Mouse (Mus musculus) spleen, postnatal 36 days (tissue): ENCODE results near the gene Olfr813.
"Not testable (repeated sequence)": the region's sequence is repeated elsewhere in the genome, so short reads cannot be mapped to it uniquely, and the experiment has no call there.

Experiments
- DNase-seq, 2 experiments: peaks; one replicate each; pipeline ENCODE4 v3.0.0; 2022; ENCODE audit warnings: low spot score in 2 of 2, mixed read lengths in 1 of 2

Gene Olfr813

DNA sequence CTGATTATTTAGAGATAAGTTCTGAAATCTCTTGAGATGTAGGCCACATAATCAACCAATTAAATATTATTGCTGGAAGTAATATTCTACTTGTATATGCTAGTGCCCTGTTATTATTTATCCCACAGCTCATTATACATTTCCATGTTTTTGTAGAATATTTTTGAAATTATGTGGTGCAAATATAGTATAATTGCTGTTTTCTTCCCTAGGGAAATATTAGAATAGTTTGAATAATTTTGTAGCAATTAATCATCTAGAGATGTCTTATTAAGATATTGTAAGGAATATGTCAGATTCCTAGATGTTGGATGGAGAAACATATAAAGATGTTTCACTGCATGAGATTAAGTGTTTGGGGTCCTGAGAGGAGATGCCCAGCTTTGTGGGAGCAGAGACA, at the start of gene Olfr813:
Olfr813 (plus strand) TSS at position 301 of the 400 bp plus-strand sequence.
- DNase-seq: no peak

DNA sequence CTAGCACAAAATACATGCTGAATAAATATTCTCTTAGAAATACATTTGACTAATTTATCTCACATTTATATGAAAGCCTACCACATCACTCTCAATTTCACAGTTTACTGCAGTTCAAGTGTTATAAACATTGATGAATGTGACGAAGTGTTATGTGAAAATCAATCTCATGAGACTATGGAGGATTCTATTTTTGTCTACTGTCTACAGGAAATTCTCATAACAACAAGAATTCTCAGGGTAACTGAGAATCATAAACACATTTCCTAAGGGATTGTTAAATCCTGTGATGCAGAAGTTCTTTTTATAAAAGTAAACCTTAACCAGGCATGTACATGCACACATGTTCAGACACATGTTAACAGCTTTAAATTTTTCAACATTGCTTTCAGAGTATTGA, 9.2 kb upstream of the Olfr813 start, which contains the start of gene Olfr812:
Olfr812 (minus strand) TSS at position 101 of the 400 bp plus-strand sequence.
- no peak for DNase-seq

DNA sequence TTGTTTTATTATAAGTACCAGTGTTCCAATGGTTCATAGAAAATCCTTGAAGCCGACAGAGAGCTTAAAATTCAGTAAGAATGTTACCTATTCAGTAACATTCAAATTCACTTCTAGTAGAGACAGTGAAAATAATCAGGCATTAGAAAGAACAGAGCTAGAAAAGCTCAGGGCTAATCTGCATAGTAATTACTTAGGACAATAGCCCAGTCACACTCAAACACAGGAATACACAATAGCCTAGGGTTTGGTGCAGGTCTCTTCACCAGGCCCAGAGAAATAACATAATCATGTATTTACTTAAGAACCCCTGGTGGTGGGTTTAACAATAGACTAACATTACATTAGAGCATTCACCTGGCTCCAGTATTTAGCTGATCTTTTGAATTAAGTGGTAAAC, 7.8 kb upstream of the Olfr813 start:
- no peak for DNase-seq

DNA sequence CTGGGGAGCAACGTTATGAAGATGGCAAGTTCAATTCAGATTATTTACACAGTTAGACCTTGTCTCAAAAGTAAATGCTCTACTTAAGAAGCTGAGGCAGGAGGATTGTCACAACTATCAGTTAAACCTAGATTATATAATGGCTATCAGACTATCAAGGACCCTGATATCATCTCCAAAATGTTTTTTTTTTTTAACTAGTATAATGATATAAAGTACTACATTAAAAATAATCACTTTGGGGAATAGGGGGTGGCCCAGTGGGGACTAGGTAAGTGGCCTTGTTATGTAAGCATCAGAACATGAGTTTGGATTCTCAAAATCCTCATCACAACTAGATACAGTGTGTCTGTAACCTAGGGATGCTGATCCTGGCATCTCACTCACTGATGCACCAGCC, 24.6 kb downstream of the Olfr813 start, which contains the start of gene Olfr814:
Olfr814 (minus strand) TSS at position 101 of the 400 bp plus-strand sequence.
- DNase-seq: not testable (repeated sequence)

DNA sequence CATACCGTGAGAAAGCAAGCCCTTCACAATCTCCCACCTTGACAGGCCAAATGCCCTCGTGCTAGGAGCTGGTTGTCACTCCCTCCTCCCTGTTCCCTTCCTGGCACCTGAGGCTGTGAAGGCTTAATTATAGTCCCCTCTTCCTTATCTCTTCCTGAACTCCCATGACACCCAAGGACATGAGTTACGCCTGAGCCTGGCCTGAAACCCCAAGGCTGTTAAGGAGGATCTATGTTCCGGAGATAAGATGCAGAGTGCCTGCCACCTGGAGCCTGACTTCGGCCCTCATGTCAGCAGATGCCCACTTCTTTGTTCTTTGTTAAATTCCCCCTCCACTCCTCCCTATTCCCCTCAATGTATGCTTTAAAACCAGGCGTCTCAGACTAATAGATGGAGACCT, 30.3 kb downstream of the Olfr813 start:
- not testable (repeated sequence) for DNase-seq

DNA sequence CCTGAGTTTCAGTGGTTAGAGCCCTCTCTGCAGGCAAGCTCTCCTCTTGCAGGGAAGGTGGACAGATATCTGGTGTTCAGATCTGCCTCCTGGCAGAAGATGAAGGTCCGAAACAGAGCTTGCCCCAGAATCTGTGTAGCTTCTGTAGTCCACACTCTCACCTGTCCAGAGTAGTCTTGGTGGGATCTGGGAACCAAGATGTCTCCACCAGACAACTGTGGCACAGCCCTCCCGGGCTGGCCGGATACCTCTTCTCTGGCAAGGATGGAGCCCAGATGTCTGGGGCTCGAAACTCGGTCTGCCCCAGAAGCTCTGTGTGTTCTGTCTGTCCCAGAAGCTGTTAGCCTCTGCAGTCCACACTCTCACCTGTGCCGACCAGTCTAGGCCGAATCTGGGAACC, 30.8 kb downstream of the Olfr813 start:
- no peak for DNase-seq

DNA sequence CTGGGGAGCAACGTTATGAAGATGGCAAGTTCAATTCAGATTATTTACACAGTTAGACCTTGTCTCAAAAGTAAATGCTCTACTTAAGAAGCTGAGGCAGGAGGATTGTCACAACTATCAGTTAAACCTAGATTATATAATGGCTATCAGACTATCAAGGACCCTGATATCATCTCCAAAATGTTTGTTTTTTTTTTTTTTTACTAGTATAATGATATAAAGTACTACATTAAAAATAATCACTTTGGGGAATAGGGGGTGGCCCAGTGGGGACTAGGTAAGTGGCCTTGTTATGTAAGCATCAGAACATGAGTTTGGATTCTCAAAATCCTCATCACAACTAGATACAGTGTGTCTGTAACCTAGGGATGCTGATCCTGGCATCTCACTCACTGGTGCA, 50.6 kb downstream of the Olfr813 start, which contains the start of gene Olfr815:
Olfr815 (minus strand) TSS at position 101 of the 400 bp plus-strand sequence.
- DNase-seq: not testable (repeated sequence)
